ENCODE assay signal across 10 mouse cellular contexts in genomic region chr4:109729281-109729680, GRCm38 (mm10). TPM values are rescaled to one million over a fixed set of nuclear protein-coding genes. Genes with fewer than 3 reads are reported as not detected.
DNase-seq lines count a peak whose midpoint lies in the region; ATAC-seq and TF ChIP-seq lines count a peak whose summit lies in the region.
"Had no signal": no experiment of that assay in that cellular context is flagged by ENCODE, and none has a peak within 500 bp of the region (broad histone marks: within the 10 kb centered on the region; RNA-seq: fewer than 3 reads in every experiment).

No protein-coding gene starts in this region.

- H3K9me3 ChIP-seq in heart, postnatal 0 days (replicated peaks; ENCODE audit: control insufficient read depth, low read length), result no peaks in the 10 kb centered on the region
- no peaks in the 10 kb centered on the region for H3K9me3 ChIP-seq in heart, embryonic 10.5 days
- H3K9me3 ChIP-seq in limb, embryonic 14.5 days (ENCODE audit: control insufficient read depth, low read length), result no peaks in the 10 kb centered on the region
- H3K9me3 ChIP-seq: embryonic facial prominence, embryonic 12.5 days; limb, embryonic 12.5 days had no signal

- no peak for ATAC-seq in heart, postnatal 0 days (ENCODE audit: insufficient read depth, low read depth)
- ATAC-seq in limb, embryonic 14.5 days (ENCODE audit: low FRiP score, low read depth), result no peak

- H3K27ac ChIP-seq in heart, postnatal 0 days (ENCODE audit: low read depth), result no peak overlapping the region
- H3K27ac ChIP-seq in heart, embryonic 10.5 days, result no peak overlapping the region
- H3K27ac ChIP-seq in limb, embryonic 14.5 days (replicated peaks; ENCODE audit: low read depth, low read length), result no peak overlapping the region
- H3K27ac ChIP-seq: embryonic facial prominence, embryonic 12.5 days; limb, embryonic 12.5 days had no signal

- H3K4me3 ChIP-seq in heart, postnatal 0 days (ENCODE audit: low read depth, low read length), result no peak overlapping the region
- no peak overlapping the region for H3K4me3 ChIP-seq in heart, embryonic 10.5 days
- H3K4me3 ChIP-seq in limb, embryonic 14.5 days (replicated peaks; ENCODE audit: low read length), result no peak overlapping the region
- H3K4me3 ChIP-seq: embryonic facial prominence, embryonic 12.5 days; limb, embryonic 12.5 days had no signal

- TF ChIP-seq EP300 in heart, postnatal 0 days (IDR thresholded peaks at IDR 0.05; ENCODE audit: low read depth), result no peak

- H3K9ac ChIP-seq in heart, postnatal 0 days (replicated peaks; ENCODE audit: low read depth, low read length), result no peak overlapping the region
- no peak overlapping the region for H3K9ac ChIP-seq in limb, embryonic 14.5 days (ENCODE audit: low read depth, low read length, severe bottlenecking)
- H3K9ac ChIP-seq: embryonic facial prominence, embryonic 12.5 days; limb, embryonic 12.5 days had no signal

- H3K4me1 ChIP-seq in heart, postnatal 0 days (ENCODE audit: control insufficient read depth, insufficient read depth), result no peaks in the 10 kb centered on the region
- no peaks in the 10 kb centered on the region for H3K4me1 ChIP-seq in heart, embryonic 10.5 days
- H3K4me1 ChIP-seq in limb, embryonic 14.5 days (ENCODE audit: control insufficient read depth, insufficient read depth, low read length), result no peaks in the 10 kb centered on the region
- H3K4me1 ChIP-seq: embryonic facial prominence, embryonic 12.5 days; limb, embryonic 12.5 days had no signal

- no peak for TF ChIP-seq POLR2A in limb, embryonic 14.5 days (IDR thresholded peaks at IDR 0.05; ENCODE audit: borderline replicate concordance, extremely low read depth, insufficient read depth, insufficient read length)

- peak; percentile 19 for DNase-seq in heart, postnatal 0 days (ENCODE audit: low spot score)
- DNase-seq in heart, embryonic 10.5 days (ENCODE audit: low spot score), result no peak
- DNase-seq in right cerebral cortex, adult 2 months (ENCODE audit: low spot score in 2 of 2), result peak; percentile 47 to 49
- DNase-seq in right cerebral cortex, postnatal 25 days, result no peak
- DNase-seq in c-Kit-negative CD71-positive TER-119-positive erythroid progenitor cells, embryonic 14.5 days (ENCODE audit: low read depth, low spot score), result peak; percentile 43
- peak; percentile 71 for DNase-seq in limb, embryonic 14.5 days (ENCODE audit: low spot score)
- DNase-seq in thymus, postnatal 25 days, result peak; percentile 14
- no peak for DNase-seq in urinary bladder, postnatal 4 days (ENCODE audit: low spot score in 2 of 2)

- H3K36me3 ChIP-seq in heart, postnatal 0 days (replicated peaks; ENCODE audit: control insufficient read depth, insufficient read depth, low read length), result no peaks in the 10 kb centered on the region
- H3K36me3 ChIP-seq in heart, embryonic 10.5 days, result no peaks in the 10 kb centered on the region
- no peaks in the 10 kb centered on the region for H3K36me3 ChIP-seq in limb, embryonic 14.5 days (ENCODE audit: control insufficient read depth, insufficient read depth, low read length)
- H3K36me3 ChIP-seq: embryonic facial prominence, embryonic 12.5 days; limb, embryonic 12.5 days had no signal

- WGBS in heart, postnatal 0 days, result 8% methylated on average over 2 of the region's 2 CpGs
- WGBS in heart, embryonic 10.5 days, result 13% methylated on average over 2 of the region's 2 CpGs
- WGBS in limb, embryonic 14.5 days, result 10% methylated on average over 2 of the region's 2 CpGs

- peak; percentile 48 for TF ChIP-seq CTCF in heart, postnatal 0 days (IDR thresholded peaks at IDR 0.05; ENCODE audit: low read depth)

- no peaks in the 10 kb centered on the region for H3K27me3 ChIP-seq in heart, postnatal 0 days (ENCODE audit: control insufficient read depth, insufficient read depth, low read length)
- no peaks in the 10 kb centered on the region for H3K27me3 ChIP-seq in heart, embryonic 10.5 days (ENCODE audit: insufficient read depth, poor library complexity, severe bottlenecking)
- H3K27me3 ChIP-seq in limb, embryonic 14.5 days (ENCODE audit: control insufficient read depth, insufficient read depth, low read length), result no peaks in the 10 kb centered on the region
- H3K27me3 ChIP-seq: embryonic facial prominence, embryonic 12.5 days; limb, embryonic 12.5 days had no signal

- H3K4me2 ChIP-seq in heart, postnatal 0 days (ENCODE audit: low read depth, low read length), result no peak overlapping the region
- H3K4me2 ChIP-seq in limb, embryonic 14.5 days (replicated peaks; ENCODE audit: low read depth, low read length, severe bottlenecking), result no peak overlapping the region
- H3K4me2 ChIP-seq: embryonic facial prominence, embryonic 12.5 days; limb, embryonic 12.5 days had no signal

RNA-seq across cellular contexts. Expression of gene Faf1, which starts 52.9 kb away (rescaled TPM):
- 26.7 and 27.4 TPM in 2 replicates for total RNA-seq in heart, postnatal 0 days (2014; rRNA removed; ENCODE audit: low replicate concordance)
- polyA plus RNA-seq in heart, postnatal 0 days (2015; fragmentation: Nextera tagmentation; extraction: Ambion mirVana), result 19.4 and 20.3 TPM in 2 replicates
- polyA plus RNA-seq in heart, embryonic 10.5 days (2016; fragmentation: Nextera tagmentation; extraction: Ambion mirVana), result 24.7 and 27.0 TPM in 2 replicates
- 14.2 and 16.8 TPM in 2 replicates for polyA plus RNA-seq in limb, embryonic 14.5 days (2012; rRNA removed)
- 32.2 and 33.0 TPM in 2 replicates for polyA plus RNA-seq in limb, embryonic 14.5 days (2014; fragmentation: Nextera tagmentation; extraction: Ambion mirVana)

Comparison
In these comparisons a context has a peak if more than half of its experiments do, and no peak if none do; other contexts are left out.
1. DNase-seq: peak in heart, postnatal 0 days (single experiment), right cerebral cortex, adult 2 months (2 of 2), c-Kit-negative CD71-positive TER-119-positive erythroid progenitor cells, embryonic 14.5 days (single experiment), limb, embryonic 14.5 days (single experiment) and thymus, postnatal 25 days (single experiment); none in heart, embryonic 10.5 days (single experiment), right cerebral cortex, postnatal 25 days (single experiment) and urinary bladder, postnatal 4 days (0 of 2).